Mouse (Mus musculus) cortical plate, adult 2 months (tissue): Measurements from ENCODE around the gene Lrrc75a.
A peak's percentile ranks its signal among the peaks of the same experiment; 100 is the strongest.

ENCODE experiments used
- CTCF ChIP-seq: fragments of 200-500 bp; IDR thresholded peaks from 2 replicates; pipeline ENCODE4 v1.5.1; 2011; ENCODE audit warnings: mild to moderate bottlenecking, control low read depth, low read length; ENCODE audit not compliant: insufficient read depth; ENCODE audit errors: extremely low read depth
- POLR2A ChIP-seq: fragments of 200-500 bp; IDR thresholded peaks from 2 replicates; pipeline ENCODE4 v1.6.1; 2011; ENCODE audit warnings: mild to moderate bottlenecking, low read length, control low read depth; ENCODE audit not compliant: insufficient read depth; ENCODE audit errors: extremely low read depth

- TF ChIP-seq POLR2A (peak; percentile 45; the same call in 1 of the 2 replicates), CTCF (no peak)
Observed at GRCm38 (mm10) chr11:62605619-62606298, 42.6 kb downstream of the Lrrc75a start.
